Mouse (Mus musculus) layer of hippocampus, adult 9-11 months (tissue): ENCODE measurements around the gene Rnf115.
"Not testable (repeated sequence)": the region's sequence is repeated elsewhere in the genome, so short reads cannot be mapped to it uniquely, and the experiment has no call there.

ENCODE experiments used
- DNase-seq: peaks from one replicate; pipeline ENCODE4 v3.0.0; 2022

Rnf115 gene

DNA sequence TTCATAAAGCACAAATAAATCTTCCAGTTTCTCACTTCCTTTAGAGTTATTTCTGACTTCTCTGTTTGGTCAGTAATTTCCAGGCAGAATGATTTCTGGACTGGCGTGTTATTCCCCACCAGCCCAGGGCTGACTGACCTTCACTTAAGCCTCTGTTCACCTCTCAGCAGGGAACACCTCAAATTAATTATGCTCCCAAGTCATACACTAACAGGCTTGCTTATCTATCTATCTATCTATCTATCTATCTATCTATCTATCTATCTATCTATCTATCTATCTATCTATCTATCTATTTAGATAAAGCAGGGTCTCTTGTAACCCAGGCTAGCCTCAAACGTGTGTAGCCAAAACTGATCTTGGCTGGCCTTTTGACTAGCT is 18.8 kb upstream of the Rnf115 start:
- DNase-seq: no peak

DNA sequence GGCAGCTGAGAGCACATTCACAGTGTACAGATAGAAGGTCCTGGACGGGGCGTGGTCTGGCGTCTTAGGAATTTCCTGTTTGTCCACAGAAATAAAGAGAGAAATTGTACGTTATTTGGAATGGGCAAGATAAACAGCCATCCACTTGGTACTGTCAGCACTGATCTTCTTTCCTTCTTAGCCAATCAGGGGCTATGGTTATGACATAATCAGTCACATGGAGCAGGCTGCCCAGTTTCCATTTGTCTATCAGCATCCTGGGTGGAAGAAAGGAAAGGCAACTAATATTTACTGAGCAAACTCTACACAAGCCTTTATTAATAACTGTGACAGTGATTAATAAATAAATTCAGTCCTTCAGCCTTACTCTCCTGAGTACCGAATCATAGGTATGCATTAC is 13.2 kb upstream of the Rnf115 start:
- DNase-seq: no peak

DNA sequence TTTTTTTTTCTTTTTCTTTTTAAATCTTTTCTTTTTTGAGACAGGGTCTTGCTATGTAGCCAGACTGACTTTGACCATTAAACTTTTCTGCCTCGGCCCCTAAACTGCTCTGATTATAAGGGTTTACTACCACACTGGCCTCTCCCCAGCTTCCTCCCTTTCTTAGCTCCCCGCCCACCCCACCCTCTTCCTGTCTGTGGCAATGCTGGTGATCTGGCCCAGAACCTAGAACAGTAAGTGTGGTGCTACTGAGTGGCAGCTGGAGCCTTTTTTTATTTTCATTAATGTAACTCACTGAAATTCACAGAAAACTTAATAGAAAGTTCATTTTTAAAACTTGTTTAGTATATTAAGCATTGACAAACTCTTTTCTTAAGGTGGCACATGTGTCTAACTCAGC is 11.6 kb upstream of the Rnf115 start:
- DNase-seq: no peak

DNA sequence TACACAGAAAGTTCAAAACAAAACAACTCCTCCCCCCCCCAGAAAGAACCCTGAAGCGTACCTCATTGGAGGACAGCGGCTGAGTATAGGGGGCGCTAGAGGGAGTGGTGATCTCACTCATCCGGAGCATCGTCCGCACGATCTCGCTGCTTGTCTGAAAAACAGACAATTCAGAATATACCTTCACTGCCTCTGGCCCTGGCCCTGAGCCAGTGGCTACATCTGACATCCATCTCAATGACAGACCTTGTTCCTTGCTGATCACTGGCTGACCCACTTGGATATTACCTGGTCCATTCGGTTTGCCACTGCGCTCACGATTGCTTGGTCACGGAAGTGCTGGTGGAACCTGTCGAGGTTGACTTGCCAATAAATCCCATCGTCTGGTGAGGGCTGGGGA is 8.3 kb upstream of the Rnf115 start:
- peak; percentile 67 for DNase-seq

DNA sequence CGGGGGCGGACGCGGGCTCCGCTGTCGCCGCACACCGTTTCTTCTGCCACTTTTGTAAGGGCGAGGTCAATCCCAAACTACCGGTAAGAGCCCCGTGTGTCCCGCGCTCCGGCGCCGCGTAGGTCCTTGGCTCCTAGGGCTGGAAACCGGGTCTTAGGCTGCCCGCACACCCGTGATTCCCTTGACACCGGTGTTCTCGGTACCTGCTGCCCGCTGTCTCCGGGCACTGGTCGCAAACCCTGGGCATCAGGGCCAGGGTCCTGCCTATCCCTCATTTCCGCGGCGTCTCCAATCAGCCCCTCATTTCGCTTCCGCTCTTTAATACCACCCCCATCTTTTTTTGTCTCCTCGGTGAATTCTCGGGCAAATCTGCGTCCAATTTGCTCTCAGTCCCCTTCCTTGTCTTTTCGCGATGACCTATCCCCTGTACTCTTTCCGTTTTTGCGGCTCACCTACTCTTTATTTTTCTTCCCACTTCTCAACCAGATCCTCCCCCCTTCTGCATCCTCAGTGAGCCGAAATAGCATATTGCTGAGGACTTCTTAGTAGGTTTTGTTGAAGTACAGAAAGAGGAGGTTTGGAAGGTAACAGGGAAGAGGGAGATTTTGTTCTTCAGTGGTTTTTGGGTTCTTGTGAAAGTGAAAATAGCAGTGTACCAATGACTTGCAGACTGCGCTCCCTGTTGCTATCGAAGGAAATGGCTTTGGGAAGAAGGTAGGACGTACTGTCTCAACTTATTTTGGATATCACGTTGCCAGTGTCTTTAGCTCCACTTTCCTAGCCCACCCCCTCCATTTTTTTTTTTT is 567 bp downstream of the Rnf115 start:
- DNase-seq: no peak

DNA sequence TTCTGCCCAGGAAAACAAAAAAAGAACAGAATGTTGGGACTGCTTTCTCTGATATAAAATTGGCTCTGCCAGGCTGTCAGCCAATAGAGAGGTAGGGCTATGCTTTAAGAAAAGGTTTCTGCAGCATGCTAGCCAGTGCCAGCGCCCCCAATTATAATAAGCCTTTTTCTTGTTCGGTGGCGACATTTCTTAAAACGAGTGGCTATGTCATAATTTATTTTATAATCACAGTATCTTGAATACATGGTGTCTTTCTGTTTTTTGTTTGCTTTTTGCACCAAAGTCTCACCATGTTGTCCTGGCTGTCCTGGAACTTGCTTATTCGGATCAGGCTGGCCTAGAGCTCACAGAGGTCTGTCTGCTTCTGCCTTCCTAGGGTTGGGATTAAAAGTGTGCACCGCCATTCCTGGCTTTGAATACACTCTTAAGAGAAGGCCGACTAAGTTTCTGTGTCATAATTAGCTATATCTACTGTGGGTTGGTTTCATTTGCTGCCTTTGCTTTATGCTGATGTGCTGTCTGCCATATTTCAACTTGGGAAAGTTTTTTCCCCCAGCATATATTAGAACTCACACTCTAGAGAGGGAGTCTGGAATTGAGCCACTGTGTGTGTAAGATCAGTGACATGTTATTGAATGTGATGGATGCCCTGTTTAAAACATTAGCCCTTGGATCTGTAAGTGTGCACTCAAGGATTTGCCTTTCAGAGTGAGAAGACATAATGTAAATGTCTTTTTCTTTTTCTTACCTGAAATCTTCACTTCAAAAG is 1.4 kb downstream of the Rnf115 start:
- DNase-seq: no peak

DNA sequence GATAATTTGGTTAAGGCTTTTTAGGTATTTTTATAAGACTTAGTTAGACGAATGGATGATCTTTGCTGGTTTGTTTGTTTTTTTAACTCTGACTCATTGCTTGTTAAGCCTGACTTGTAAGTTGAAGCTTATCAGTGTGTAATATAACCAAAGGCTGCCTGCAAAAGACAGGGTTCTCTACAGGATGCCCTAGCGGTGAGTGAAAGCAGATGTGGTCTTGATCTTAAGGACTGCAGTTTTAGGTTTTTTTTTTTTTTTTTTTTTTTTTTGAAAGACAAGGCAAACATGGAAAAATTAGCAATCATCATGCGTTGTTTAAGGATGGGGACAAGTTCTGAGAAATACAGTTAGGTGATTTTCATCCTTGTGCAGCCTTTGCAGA is 1.9 kb downstream of the Rnf115 start:
- DNase-seq: no peak

DNA sequence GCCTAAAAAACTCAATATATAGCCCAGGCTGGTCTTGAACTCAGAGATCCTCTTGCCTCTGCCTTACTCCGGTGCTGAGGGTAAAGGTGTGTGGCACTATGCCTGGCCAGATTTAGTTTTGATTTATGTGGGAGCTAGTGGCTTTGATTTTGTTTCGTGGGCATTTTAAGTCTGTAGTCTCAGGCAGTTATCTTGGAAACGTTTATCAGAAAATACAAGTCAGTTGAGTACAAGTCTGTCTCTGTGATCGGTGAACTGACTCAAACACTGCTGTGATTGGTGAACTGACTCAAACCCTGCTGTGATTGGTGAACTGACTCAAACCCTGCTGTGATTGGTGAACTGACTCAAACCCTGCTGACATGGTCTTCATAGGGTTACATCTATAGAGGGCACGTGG is 3.3 kb downstream of the Rnf115 start:
- no peak for DNase-seq

DNA sequence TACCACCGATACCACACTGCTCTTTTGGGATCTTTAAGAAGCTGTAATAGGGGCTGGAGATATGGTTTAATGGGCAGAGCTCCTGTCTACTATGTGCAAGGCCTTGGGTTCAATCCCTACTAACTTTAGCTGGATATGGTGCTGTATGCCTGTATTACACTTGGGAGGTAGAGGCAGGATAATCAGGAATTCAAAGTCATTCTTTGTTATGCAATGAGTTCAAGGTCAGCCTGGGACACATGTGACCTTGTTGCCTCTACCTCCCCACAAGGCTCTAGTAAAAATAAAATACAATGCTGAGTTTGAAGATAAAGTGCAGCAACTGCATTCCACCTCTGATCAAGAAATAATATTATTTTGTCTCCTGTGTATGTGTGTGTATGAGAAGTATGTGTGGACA is 6.5 kb downstream of the Rnf115 start:
- DNase-seq: no peak

DNA sequence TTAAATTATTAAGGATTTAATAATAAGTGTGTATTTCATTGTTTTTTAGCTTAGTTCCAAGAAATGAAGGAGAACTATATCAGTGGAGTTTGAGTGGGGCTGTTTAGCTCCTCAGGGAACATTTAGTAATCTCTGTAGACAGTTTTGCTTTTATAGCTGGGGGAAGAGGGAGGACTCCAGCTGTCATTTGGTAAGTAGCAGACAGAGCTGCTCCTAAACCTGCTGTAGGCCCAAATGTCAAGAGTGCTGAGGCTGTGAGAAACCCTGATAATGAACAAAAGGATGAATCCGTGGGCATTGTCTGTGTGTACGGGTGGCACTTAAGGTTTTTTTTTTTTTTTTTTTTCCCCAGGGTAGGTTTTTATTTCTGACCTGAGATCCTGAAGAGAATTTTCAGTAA is 7.7 kb downstream of the Rnf115 start:
- peak; percentile 60 for DNase-seq

DNA sequence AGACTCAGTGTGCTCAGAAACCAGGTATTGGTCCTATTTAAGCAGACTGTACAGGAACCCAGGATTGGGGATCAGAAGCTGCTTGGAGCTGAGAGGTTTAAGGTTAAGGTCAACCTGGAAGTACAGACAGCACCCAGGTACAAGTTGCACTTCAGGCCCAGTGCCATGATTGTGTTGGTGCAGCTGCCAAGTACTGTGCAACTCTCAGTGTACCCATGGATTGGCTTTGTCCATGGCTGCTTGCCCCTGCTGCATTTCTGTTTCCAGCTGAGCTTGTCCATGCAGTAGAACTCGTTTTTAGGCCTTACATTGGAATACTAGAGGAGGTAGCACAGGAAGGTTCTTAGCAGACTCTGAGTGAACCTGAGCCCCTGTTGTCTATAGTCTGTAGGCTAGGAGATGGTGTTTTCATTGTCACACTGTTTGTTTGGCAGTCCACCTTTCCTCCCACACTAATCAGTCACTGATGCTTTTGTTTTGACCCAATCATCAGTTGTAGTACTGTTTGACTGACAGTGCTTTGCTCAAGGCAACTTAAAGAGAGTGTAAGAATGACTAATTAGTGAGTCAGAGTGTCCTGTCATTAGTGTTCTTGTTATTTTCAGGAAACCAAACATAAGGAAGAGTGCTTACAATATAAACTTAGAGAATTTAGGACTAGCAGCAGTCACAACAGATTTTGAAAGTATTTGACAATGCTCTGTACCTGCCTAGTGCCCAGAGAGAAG is 9.7 kb downstream of the Rnf115 start:
- no peak for DNase-seq

DNA sequence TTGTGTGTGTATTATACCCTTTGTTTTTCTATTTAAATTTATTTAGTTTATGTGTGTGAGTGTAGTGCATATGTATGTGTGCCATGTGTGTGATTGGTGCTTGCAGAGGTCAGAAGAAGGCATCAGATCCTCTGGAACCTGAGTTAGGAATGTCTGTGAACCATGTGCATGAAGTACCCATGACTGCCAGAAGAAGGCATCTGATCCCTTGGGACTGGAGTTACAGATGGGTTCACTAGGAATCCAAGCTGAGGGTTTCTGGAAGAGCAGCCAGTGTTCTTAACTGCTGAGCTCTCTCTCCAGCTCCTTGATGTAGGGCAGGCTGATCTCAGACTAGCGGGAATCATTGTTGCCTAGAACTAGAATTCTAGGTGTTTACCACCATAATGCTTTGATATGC is 10.5 kb downstream of the Rnf115 start:
- DNase-seq: no peak

DNA sequence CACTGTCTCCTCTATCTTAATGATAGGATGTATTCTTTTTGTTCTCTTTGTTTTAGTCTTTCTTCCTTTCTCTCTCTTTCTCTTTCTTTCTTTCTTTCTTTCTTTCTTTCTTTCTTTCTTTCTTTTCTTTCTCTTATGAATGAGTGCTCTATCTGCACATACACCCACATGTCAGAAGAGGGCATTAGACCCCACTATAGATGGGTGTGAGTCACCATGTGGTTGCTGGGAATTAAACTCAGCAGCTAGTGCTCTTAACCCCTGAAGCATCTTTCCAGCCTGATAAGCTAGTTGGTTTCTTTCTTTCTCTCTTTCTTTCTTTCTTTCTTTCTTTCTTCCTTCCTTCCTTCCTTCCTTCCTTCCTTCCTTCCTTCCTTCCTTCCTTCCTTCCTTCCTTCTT is 12.8 kb downstream of the Rnf115 start:
- not testable (repeated sequence) for DNase-seq

DNA sequence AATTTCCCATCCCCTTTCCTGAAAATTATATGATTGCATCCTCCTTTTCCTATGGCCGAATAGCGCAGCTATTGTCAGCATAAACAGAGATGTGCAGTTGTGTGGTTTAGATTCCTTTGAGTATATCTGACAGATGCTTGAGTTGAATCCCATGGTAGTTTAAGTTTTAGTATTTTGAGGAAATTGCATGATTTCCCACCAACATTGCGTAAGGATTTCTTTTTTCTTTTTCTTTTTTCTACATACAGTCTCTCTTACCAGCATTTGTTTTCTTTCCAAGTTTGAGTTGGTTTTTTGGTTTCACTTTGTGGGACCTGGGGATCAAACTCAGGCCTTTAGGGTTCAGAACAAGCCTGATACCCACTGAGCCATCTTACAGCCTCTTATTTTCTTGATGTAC is 16.9 kb downstream of the Rnf115 start:
- no peak for DNase-seq

DNA sequence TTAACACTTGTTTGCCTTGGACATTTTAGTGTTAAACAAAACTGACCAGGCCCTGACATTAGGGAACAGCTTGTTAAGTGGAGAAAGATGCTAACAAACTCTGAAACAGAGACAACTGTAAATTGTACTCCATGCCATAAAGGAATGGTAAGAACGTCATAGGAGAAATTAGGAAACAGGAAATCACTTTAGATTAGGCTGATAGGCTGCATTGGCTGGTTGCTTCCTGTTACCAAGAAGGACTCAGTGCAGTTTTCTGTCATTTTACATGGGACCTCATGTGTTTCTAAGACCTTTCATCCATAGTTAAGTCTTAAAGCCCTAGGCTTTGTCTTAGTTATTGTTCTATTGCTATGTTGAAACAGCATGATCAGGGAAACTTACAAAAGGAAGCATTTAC is 19.4 kb downstream of the Rnf115 start:
- no peak for DNase-seq

DNA sequence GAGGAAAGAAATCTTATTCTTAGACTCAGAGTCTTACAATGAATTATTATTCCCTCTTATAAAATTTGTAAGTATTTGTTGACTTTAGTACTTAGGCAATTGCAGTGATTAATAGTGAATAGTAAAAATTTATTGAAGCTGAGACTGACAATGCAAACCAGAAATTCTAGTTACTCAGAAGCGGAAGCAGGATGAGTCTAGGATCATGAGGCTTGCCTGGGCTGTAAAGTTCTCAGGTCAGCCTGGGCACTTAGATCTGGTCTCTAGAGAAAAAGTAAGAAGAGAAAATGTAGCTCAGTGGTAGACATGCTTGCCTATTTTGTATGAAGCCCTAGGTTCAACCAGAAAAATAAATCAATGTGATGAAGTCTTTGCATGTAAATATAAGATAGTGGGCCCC is 28.5 kb downstream of the Rnf115 start:
- DNase-seq: no peak

DNA sequence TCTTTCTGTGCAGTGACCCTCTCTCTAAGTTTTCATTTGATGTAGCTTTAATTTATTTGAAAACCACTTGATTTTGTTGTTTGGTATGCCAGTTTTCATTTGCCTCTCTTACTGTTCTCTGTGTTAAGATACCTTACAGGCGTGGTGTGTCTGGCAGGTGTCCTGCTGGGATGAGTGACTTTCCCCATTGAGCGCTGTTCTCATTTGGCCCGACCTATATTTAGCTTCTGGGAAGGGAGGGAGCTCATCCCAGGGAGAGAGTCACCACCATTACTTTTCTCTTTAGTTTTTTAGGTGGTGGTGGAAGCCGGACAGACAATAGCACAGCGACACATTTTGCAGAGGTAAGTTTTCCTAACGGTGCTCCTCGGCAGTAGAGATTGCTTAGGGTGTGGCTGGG is 30.2 kb downstream of the Rnf115 start:
- no peak for DNase-seq

DNA sequence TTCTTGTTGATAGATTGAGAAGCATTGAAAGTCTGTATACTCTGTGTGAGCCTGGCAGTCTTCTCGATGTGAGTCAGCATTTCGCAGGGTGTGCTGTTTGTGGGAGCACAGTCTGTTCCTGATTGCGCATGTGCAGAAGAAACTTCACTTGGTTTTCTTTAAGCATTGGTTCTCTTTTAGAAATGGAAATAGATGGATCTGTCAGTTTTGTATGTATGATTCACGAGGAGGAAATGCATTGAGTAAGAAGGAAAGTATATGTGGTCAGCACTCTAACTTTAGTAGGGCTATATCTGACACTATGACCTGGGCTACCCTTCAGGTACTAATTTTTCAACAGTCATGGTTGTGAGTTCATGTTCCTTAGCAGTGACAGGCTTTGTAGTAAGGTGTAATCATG is 32.2 kb downstream of the Rnf115 start:
- peak; percentile 43 for DNase-seq

DNA sequence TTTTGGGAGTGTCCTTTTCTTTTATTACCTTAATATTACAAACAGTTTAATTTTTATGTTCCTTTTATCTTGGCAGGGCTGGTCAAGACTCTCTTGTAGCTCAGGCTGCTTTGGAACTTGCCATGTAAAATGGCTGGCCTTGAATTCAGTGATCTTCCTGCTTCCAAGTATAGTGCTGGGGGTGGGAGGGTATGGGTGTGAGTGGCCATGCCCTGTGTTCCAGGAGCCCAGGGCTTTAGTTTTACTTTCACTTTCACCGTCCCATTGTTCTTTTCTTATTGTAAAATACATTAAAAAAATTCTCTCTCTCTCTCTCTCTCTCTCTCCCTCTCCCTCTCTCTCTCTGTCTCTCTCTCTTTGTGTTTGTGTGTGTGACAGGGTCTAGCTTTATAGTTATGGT is 37.1 kb downstream of the Rnf115 start:
- no peak for DNase-seq

DNA sequence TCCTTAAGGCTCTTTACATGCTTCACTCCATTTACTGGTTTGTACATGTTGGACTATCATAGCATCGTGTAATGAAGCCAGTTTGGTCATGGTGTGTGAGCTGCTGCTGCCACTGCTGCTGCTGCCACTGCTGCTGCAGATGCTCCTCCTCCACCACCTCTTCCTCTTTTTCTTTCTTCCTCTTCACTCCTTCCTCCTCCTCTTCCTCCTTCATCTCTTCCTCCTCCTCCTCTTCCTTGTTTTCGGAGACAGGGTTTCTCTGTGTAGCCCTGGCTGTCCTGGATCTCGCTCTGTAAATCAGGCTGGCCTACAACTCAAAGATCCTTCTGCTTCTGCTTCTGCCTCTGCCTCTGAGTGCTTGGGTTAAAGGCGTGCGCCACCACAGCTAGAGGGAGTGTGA is 42.5 kb downstream of the Rnf115 start:
- DNase-seq: no peak

DNA sequence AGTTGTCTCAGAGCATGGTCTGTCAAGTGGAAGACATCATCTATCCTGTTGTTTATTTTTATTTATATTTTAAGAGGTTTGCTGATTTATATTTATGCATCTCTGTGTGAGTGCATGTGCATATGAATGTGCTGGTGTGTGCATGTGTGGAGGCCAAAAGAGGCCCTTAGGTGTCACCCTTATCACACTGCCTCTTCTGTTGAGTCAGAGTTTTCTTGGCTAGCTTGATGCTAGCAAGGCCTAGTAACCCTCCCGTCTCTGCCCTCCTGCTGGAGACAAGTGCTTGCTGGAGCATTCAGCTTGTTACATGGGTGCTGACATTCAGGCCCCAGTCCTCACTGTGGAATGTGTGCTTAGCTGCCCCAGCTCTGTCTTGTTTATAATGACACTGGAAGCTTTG is 45.5 kb downstream of the Rnf115 start:
- DNase-seq: no peak

DNA sequence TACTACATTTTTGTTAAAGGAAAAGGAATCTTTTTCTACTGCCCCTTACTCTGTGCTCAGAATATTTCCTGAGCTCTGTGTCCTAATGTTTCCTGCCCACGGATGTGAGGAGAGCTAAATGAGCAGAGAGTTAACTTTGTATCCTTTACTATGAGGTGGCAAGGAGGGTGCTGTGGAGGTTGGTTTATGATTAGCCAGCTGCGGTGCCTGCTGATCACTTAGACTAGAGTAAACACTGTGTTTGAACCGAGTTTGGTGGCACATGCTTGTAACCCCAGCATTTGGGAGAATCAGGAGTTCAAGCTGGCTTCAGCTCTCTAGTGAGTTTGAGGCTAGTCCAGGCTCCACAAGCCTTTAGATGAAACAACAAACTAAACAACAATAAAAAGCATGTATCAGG is 49.7 kb downstream of the Rnf115 start:
- no peak for DNase-seq

DNA sequence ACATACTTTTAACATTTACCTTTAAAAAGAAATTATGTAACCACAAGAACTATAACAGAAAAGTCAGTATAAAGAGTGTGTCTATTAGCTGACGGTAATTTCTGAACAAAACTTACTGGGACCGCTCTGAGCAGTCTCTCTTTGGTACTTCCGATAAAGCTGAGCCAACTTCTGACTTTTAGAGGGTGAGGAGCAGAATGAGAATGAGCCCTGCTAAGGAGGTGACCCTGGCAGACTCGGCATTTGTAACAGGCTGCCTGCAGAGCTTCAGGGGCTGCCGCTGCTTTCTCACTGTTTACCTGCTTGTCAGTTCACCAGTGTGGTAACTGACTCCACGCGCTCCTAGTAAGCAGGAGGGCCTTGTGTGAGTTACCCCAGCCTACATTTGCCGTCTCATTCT is 54.8 kb downstream of the Rnf115 start:
- DNase-seq: no peak

DNA sequence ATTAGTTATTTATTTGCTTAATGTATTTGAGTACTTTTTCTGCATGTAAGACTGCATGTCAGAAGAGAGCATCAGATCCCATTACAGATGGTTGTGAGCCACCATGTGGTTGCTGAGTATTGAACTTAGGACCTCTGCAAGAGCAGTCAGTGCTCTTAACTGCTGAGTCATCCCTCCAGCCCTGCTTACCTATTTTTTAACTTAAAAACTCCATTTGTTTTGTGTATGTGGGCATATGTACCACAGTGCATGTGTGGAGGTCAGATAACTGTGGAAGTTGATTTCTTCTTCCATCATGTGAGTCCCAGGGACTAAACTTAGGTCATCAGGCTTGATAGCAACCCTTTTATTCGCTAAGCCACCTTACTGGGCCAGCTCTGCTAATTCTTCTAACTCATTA is 60.3 kb downstream of the Rnf115 start:
- DNase-seq: no peak
